Mouse (Mus musculus) CD4-positive helper T cell, adult 2 months (primary cell): Measurements from ENCODE around the gene Rabgap1.

ENCODE experiments used
- DNase-seq: peaks from one replicate; pipeline ENCODE4 v3.0.0-alpha.2; 2012; ENCODE audit warnings: low read depth, missing footprints, low spot score

Gene Rabgap1

GRCm38 (mm10) chr2:37511134-37511901 lies 68.2 kb downstream of the Rabgap1 start:
- DNase-seq, result no peak

- no peak for DNase-seq
Measured at GRCm38 (mm10) chr2:37516030-37516710, 73.1 kb downstream of the Rabgap1 start, which contains the start of gene Gpr21. Gene Gpr21 (plus strand): TSS chr2:37516332.

GRCm38 (mm10) chr2:37516922-37517462 lies 73.9 kb downstream of the Rabgap1 start:
- no peak for DNase-seq

- DNase-seq, result no peak
Measured at GRCm38 (mm10) chr2:37518561-37519285, 75.6 kb downstream of the Rabgap1 start.

- no peak for DNase-seq
Measured at GRCm38 (mm10) chr2:37519286-37519640, 76.2 kb downstream of the Rabgap1 start.

- DNase-seq, result no peak
Measured at GRCm38 (mm10) chr2:37527587-37527986, 84.5 kb downstream of the Rabgap1 start.

- DNase-seq, result no peak
Measured at GRCm38 (mm10) chr2:37529397-37529796, 86.3 kb downstream of the Rabgap1 start.

- DNase-seq, result no peak
Measured at GRCm38 (mm10) chr2:37530766-37531165, 87.7 kb downstream of the Rabgap1 start.

GRCm38 (mm10) chr2:37531639-37532038 lies 88.6 kb downstream of the Rabgap1 start:
- no peak for DNase-seq

- no peak for DNase-seq
Measured at GRCm38 (mm10) chr2:37549346-37550012, 106.4 kb downstream of the Rabgap1 start.

GRCm38 (mm10) chr2:37556366-37556765 lies 113.3 kb downstream of the Rabgap1 start:
- no peak for DNase-seq

GRCm38 (mm10) chr2:37565579-37565978 lies 122.5 kb downstream of the Rabgap1 start:
- DNase-seq, result peak; percentile 56

GRCm38 (mm10) chr2:37566035-37566434 lies 123.0 kb downstream of the Rabgap1 start:
- DNase-seq, result no peak

GRCm38 (mm10) chr2:37569888-37570287 lies 126.8 kb downstream of the Rabgap1 start:
- no peak for DNase-seq

- no peak for DNase-seq
Measured at GRCm38 (mm10) chr2:37570703-37571102, 127.6 kb downstream of the Rabgap1 start.

GRCm38 (mm10) chr2:37572141-37572540 lies 129.1 kb downstream of the Rabgap1 start:
- DNase-seq, result no peak

- DNase-seq, result no peak
Measured at GRCm38 (mm10) chr2:37576661-37577060, 133.6 kb downstream of the Rabgap1 start.

- no peak for DNase-seq
Measured at GRCm38 (mm10) chr2:37578185-37578584, 135.1 kb downstream of the Rabgap1 start.

GRCm38 (mm10) chr2:37587919-37588318 lies 144.8 kb downstream of the Rabgap1 start:
- DNase-seq, result no peak
